Mouse (Mus musculus) hindlimb bud, embryonic 11.5 days (tissue): ENCODE measurements around the gene Sirt2.

Source experiments
- DNase-seq: peaks from one replicate; pipeline ENCODE4 v3.0.0-alpha.2; 2012; ENCODE audit warnings: low read depth, low spot score; ENCODE audit errors: extremely low spot score

Gene Sirt2

DNA sequence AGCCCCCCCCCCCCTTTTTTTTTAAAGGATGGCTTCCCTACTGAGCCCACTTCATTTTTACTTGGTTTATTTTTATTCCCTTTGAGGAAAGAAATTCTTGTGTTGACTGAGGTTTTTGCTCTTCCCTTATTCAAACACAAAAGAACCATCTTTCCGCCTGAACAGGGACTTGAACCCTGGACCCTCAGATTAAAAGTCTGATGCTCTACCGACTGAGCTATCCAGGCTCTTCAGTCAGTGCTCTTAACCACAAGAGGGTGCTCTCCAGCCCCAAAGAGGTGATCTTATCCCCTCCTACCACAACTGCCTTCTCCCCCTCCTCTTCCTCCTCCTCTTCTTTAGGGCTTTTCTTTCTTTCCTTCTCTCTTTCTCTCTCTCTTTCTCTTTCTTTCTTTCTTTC is 27.3 kb downstream of the Sirt2 start:
- no peak for DNase-seq

DNA sequence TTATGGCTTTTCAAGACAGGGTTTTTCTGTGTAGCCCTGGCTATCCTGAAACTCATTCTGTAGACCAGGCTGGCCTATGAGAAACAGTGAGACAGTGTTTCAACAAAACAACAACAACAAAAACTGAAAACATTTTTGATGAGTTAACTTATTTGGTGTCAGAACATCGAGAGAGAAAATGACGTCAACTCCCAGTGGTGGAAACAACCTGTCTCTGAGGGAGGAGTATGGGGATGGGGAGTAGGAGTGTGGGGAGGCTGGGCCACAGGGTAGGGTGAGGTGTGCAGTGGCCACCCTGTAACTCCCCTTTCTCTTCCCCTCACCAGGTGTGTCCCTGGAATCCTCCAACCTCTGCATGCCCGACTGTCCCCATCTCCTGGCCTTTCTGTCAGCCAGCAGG is 28.0 kb downstream of the Sirt2 start:
- no peak for DNase-seq

DNA sequence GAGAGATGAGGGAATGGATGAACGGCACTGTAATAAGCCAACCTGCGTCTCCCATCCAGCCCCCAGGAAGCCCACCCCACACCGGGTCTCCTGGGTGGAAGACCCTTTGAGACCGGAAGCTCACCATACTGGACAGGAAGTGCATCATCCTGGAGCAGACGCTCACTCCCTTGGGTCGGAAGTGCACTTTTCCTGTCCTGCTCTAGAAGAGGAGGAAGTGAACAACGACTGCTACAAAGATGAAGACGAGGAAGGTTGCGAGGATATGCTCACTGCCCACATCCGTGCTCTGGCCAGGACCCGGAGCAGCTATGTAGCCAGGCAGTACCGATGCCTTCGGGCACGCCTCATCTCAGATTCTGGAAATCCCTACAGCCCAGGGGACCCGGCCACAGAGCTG is 29.3 kb downstream of the Sirt2 start:
- DNase-seq = no peak

DNA sequence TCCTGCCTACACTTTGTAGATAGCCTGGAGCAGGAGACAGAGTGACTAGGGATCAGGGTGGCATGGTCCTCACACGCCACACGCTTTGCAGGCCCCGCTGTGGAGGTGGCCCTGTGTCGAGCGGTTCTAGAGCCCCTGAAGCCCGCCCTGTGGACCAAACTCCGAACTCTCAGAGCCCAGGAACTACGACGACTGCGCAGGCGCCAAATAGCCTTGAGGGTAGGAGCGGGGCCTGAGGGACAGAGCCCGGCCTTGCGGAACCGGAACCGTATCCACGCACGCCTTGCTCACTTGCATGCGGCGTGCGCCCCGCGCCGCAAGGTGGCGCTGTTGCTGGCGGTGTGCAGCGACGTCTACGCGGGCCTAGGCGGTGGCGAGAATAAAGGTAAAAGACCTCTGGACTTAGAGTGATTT is 30.0 kb downstream of the Sirt2 start:
- no peak for DNase-seq

DNA sequence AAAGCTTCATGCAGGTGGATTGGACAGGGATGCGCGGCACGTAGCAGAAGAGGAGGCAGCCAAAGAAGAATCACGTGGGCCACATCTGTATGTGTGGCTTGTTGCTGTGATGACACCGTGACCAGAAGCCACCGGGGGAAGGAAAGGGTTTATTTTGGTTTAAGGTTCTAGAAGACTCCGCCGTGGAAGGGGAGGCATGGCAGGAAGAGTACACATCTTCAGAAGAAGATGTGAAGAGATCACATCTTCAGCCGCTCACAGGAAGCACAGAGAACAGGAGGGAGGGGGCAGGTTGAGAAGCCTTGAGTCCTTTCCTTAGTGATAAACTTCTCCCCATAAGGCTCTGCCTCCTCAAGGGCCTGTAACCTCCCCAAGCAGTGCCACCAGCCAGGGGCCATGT is 33.5 kb downstream of the Sirt2 start:
- no peak for DNase-seq

DNA sequence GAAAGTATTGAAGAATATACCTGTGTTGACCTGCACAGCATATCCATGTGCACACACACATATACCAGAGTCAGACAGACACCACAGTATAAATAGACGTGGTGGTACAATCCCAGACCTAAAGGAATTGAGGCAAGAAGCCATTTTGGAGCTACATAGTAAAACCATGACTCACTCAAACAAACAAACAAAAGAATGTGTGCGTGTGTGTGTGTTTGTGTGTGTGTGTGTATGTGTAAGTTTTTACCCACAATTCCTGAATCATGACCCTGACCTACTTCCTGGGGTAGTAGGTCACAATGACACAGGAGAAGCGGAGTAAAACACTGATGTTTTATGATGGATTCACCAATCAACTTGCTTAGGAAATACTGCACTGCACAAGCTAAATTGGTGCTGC is 34.9 kb downstream of the Sirt2 start:
- no peak for DNase-seq

DNA sequence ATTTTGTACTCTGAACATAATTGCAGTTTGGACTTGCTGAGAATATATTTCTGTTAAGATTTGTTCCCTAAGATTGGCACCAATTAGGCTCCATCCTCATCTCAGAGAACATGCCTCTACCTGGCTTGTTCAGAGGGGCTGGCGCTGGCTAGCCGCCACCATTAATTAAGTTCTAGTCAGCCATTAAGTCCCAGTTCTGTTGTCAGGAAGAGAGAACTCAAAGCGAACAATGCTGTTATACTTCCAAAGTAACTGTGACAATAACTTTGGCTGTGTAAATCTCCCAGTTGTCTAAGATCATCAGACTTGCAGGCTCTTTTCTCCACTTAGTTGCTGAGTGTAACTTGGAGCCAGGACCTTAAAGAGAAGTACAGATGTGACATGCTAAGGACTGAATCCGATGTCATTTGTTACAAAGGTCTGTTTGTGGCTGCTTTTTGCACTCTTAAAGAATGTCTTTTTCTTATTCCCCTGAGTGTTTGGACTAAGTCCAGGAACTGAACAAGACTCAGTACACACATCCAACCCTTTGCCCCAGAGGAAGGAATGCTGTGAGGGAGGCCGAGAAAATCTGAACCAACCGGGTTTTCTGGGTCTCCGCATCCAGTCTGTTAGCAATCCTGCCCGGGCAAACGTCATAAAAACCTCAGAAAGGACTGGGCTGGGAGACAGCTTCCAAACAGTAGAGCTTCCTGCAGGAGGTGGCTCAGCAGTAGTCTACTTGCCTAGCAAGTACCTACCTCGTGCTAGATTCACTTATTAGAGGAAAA is 35.6 kb downstream of the Sirt2 start:
- DNase-seq = no peak

DNA sequence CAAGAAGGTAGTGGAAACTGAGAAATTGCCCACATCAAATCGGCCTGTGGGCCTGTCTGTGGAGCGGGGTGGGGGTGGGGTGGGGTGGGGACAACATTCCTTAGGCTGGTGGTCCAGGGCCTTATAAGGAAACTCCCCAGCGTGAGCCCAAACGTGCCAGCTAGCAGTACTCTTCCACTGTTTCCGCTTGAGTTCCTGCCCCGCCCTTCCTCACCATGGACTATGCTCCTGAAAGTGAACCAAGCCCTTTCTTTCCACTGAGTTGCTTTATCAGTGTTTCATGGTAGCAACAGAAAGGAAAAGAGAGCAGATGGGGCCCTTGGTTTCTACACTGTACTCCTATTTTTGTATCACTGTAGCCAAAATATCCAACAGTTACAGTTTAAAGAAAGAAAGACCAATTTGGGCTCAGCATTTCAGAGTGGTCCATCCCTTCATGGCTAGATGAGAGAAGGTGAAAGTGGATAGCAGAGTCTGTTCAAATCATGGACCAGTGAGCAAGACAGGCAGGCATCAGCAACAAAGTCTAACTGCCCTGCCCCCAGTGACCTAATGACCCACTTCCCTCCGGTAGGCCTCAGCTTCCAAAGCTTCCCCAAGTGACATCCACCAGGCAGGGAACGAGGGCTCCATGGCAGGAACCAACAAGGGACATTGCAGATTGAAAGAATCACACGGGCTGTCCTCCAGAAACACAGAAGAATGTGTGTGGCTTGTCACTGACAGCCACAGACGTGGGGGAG is 36.5 kb downstream of the Sirt2 start:
- no peak for DNase-seq

DNA sequence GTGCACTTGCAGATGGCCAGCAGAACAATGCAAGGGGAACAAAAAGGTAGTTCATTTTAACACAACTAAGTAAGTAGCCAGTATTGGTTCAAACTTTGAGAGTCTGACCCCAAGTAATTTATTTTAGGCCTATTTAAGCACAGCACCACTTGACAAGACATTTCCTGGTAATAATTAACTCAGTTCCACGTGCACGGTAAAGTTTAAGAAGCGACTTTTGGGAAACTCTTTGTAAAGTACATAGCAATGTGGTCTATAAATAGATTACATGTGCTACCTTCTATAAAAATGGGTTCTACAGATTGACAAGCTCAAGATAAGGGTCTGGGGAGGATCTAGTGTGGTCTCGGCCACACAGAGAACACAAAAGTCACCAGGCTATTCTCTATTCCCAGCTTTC is 37.2 kb downstream of the Sirt2 start:
- DNase-seq = no peak

DNA sequence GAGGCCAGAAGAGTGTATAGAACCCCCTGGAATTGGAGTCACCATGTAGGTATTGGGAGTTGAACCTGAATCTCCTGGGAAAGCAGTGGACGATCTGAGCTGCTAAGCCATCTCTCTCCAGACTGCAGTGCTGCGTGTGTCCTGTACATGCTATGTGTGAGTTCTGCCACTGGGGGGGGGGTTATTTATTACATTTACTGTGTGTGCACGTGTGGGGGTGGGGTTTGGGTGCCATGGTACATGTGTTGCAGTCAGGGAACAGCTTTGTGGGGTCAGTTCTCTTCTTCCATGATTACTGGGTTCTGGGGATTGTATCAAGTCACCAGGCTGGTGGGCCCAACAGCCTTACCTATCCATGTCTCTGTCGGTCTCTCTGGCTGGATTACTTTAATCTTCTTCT is 40.3 kb downstream of the Sirt2 start:
- DNase-seq = no peak

DNA sequence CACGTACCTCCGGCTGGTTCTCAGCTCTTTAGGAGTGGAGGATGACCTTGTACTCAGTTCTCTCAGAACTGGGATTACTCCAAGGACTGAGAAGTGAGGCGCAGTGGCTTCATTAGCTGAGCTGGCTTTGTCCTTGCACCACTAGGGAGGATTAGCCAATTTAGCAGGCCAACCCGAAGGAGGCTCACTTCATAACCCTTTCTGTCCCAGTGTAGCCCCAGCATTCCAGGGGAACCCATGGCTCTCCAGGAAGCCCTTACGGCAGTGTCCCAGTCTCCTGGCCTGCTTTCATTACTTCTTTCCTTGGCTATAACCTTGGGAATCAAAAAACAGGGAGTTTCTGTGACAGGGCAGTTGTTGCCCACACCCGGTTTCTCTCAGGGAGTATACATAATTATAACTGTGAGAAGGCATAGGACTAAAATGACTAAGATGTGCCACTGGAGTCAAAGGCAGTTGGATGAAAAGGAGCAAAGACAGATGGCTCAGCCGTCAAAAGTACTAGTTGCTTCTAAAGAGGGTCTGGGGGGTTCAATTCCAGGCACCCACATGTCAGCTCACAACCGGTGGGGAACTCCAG is 41.2 kb downstream of the Sirt2 start:
- DNase-seq = no peak

DNA sequence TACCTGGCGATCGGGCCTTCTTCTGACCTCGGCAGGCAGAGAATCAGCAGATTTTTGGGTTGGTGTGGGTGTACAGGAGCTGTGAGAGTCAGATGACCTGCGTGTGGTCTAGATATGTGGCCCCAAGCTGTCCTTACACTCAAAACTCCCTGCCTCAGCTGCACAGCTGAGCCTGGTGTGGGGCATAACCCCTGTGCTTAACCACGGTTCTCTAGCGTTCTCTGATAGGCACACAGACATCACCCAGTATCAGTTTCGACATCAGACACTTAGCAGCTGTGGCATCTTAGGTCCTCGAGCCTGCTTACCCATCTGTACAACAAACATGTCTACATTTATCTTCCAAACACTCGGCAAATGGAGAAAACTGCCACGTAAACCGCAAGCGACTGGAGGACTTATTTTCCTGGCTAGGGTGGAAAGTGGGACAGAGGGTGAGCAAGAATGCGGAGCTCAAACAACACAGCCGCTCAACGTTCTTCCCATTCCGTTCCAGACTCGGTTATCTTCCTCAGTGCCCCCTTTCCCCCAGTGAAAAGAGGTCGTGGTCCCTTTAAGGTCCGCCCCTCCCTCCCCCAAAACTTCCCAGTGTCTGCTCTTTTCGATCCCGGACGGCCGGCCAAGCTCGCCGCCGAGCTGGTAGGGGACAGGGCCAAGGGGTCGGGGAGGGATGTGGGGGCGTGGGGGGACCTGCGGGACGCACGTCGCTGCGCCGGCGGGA is 41.8 kb downstream of the Sirt2 start, which contains the start of gene Hnrnpl:
Hnrnpl (plus strand) TSS at position 321 of the 721 bp plus-strand sequence.
- DNase-seq = no peak

DNA sequence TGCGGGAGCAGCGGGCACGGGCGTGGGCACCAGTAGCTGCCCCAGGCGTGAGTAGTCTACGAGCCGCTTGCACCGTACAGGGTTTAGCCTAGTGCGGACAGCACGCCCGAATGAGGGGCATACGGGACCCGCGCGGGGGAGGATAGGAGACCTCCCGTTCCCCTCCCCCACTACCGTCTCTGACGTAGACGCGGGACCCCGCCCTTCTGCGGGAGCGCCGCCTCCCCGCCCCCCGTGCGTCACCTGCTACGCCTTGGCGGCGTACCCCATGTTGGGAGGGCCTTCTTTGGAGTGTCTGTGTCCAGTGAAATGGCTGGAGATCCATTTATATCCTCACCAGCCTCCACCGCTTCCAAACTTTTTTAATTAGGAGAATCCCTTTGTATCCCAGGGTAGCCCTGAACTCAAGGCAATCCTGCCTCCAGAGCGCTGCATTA is 42.4 kb downstream of the Sirt2 start:
- DNase-seq = peak; percentile 72

DNA sequence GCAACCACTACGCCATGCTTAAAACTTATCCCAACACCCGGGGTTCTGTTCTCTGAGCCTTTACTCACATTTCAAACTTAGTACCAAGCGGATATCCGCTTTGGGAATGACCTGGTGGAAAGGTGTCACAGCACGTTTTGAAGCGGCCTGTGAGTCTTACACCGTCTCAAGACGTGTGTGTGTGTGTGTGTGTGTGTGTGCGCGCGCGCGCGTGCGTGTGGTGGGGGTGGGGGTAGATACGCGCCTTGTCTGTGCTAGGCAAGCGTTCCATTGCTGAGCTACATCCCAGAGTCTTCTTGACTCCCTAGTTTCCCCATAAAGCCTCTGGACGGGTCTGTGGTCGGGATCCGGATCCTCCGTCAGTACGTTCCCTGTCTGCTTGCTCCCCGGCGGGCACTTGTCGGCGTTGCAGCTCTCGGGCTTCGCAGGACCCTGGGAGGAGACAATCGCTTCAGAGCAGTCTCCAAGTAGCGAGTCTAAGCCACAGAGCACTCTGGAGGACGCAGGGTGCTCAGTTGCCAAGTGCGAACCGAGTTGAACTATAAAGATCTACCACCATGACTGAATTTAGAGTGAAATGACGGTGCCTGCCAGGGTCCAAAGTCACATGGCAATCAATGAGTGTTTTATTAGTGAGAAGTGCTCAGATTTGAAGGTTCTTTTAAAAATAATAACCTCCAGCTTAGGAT is 43.0 kb downstream of the Sirt2 start:
- no peak for DNase-seq

DNA sequence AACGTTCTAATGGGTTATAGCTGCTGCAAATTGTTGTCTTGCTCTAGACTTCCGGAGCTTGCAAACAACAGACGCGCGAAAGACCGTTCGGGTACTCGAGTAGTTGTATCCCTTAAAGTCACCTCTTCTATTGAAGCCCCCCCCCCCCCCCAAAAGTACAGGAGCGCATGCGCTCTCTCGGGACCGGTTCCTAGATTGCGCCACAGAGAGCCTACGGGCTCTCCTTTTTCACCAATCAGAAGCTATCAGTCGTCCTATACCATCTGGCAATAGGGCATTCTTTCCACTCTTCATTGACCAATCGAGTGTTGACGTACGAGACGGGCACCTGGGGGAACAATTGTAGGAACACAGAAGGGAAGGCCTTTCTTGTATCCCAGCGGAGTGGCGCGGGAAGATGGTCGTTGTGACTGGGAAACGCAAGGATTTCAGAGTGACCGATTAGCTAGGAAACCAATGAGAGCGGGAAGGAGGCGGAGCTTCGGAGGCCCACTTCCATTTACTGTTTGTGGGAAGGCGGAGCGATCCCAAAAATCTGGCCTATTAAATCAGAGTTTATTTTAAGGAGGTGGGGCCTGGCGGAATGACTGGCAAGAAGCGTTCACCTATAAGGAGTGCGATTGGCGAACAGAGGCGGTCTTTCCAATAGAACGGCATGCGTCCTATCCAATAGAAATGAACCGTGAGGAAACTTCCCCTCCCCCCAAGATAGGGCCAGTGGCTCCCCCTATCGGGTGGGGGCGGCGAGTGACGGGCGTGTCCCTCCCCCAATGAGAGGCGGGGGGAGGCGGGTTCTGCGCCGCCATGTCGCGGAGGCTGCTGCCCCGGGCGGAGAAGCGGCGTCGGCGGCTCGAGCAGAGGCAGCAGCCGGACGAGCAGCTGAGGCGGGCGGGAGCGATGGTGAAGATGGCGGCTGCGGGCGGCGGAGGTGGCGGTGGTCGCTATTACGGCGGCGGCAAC is 43.9 kb downstream of the Sirt2 start:
- peak; percentile 99 for DNase-seq

DNA sequence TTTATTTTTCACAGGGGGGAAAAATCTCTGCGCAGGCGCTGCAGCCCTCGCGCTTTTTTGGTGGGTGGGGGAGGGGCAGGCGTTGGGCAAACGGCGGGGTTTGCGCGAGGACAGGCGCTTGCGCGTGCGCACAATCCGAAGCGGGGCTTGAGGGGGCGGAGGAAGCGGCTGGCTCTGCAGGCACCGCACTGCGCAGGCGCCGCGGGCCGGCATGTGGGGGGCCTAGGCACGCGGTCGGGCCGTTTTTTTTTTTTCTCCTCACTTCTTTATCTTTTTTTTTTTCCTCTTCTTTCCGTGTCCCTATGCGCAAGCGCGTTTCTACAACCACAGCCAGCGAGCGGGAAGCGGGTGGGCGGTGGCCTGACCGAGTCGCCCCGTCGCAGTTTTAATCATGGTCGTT is 44.7 kb downstream of the Sirt2 start:
- DNase-seq = no peak

DNA sequence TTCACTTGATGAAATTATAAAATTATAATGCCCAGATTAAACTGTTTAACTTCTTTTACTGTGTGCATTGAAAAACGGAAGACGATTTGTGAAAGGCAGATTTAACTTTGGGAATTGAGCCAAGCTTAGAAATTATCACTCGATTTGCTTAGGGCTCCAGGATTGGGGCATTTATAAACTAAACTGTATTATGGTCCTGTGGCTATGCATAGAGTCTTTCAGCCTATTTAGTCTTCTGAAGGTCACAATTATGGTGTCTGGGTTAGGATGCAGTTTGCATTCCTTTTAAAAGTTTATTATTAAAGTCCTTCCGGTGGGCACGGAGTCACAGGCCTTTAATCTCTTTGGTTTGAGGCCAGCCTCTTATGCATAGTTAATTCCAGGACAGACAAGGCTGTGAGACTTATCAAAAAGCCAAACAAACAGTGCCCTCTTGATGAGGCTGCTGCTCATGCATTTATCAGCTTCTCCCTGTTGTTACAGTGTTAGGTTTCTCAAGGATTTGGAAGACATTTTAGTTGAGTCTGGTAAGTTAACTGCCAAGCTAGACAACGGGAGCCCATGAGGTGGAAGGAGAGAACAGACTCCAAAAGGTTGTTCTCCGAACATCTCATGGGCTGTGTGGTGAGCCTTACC is 45.2 kb downstream of the Sirt2 start:
- no peak for DNase-seq

DNA sequence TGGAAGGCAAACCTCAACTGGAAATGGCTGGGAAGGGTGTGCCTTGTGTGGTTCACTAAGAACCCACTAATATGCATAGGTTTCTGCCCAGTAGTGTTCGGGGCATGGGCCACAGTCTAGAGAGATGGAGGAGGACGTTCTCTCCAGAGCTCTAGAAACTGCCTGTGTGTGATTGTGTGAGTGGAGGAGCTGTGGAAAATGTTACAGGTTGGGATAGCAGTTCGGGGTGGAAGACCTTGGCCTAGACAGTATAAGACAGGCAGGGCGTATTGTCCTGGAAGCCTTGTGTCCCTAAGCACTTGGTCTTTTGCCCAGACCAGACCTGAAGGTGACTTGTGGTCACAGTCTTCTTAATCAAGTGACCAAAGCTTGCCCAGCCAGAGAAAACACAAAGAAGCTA is 45.9 kb downstream of the Sirt2 start:
- DNase-seq = no peak

DNA sequence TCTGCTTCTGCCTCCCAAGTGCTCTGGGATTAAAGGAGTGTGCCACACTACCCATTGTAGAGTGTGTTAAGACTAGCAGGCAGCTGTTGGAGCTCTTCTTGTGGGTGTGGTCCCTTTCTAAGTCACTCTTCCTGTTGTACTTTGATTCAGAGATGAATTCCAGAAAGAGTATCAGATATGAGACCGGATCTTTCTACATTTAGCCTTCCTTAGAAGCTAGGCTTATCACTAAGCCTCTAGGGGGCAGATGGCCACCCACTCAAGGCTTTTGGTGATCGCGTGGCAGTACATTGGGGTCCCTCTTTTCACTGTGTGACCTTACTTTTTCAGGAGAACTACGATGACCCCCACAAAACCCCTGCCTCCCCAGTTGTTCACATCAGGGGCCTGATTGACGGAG is 46.4 kb downstream of the Sirt2 start:
- DNase-seq = no peak
